Mouse (Mus musculus): Measurements from ENCODE around the gene Ssrp1.

DNA sequence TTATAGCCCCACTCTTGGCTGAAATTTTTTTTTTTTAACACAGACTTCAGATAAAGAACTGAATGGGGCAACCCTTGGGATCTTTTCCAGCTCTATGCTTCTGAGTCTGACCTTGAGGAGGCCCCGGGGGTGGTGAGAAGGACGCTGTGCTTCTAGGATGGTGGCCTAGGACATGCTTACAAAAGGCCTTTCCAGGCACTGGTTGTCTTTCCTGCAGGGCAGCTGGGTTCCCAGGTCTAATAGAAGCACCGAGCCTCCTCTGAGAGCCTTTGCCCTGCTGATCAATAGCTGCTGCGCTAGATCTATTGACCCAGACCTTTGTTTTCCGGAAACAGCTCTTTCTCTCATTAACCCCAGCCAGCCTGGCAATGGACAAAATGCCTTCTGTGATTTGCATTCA lies 58.9 kb downstream of the Ssrp1 start:
- TF ChIP-seq POLR2A (IDR thresholded peaks at IDR 0.05; ENCODE audit: low read depth, low read length) (no peak), CTCF (conservative IDR thresholded peaks at IDR 0.05; ENCODE audit: insufficient read depth, insufficient read length, low read depth, low read length) (no peak)
